Mouse (Mus musculus) kidney, adult 2 months (tissue): ENCODE results near the gene Abcg8. TPM values are rescaled to one million over a fixed set of nuclear protein-coding genes. Genes with fewer than 3 reads are reported as not detected.

ENCODE experiments used
- DNase-seq: peaks from one replicate; pipeline ENCODE4 v3.0.0; 2021
- H3K27ac ChIP-seq: fragments of 200-500 bp; 2 replicates; pipeline ENCODE4 v1.5.1; 2012; ENCODE audit warnings: low read depth, low read length, control low read depth, inconsistent platforms; ENCODE audit not compliant: insufficient read depth
- H3K27me3 ChIP-seq: fragments of 200-500 bp; replicated peaks from 2 replicates; pipeline ENCODE4 v1.6.1; 2012; ENCODE audit warnings: mild to moderate bottlenecking, moderate library complexity, low read length, inconsistent platforms; ENCODE audit not compliant: control insufficient read depth, insufficient read depth
- H3K36me3 ChIP-seq: fragments of 200-500 bp; 2 replicates; pipeline ENCODE4 v1.6.1; 2012; ENCODE audit warnings: mild to moderate bottlenecking, moderate library complexity, low read length, inconsistent platforms; ENCODE audit not compliant: control insufficient read depth, insufficient read depth
- H3K4me1 ChIP-seq: fragments of 200-500 bp; 2 replicates; pipeline ENCODE4 v1.6.1; 2011; ENCODE audit warnings: low read length; ENCODE audit not compliant: control insufficient read depth, insufficient read depth
- H3K4me3 ChIP-seq: fragments of 200-500 bp; 2 replicates; pipeline ENCODE4 v1.5.1; 2011; ENCODE audit warnings: mild to moderate bottlenecking, low read depth, low read length, control low read depth; ENCODE audit not compliant: insufficient read depth
- CTCF ChIP-seq: fragments of 200-500 bp; conservative IDR thresholded peaks from 2 replicates; pipeline ENCODE4 v1.5.1; 2011; ENCODE audit warnings: low read depth, mild to moderate bottlenecking, control low read depth, low read length, moderate library complexity, mixed read lengths; ENCODE audit not compliant: insufficient read depth, insufficient read length
- POLR2A ChIP-seq: fragments of 200-500 bp; IDR thresholded peaks from one replicate; pipeline ENCODE4 v1.6.1; 2011; ENCODE audit warnings: low read depth, low read length, control low read depth
- WGBS: fragments of 180-500 bp; shearing (Covaris S2); methylation state at CpG from one replicate; pipeline ENCODE4 v1.1.7; 2018; 5-methylcytosine and 5-hydroxymethylcytosine counted together
- polyA plus RNA-seq: library from polyadenylated mRNA; depleted of rRNA; stranded (reverse); fragments of >200 nt; gene quantifications from 2 replicates; pipeline ENCODE4 v1.2.3, GENCODE M21; 2012

The Abcg8 gene
- polyA plus RNA-seq, 1 experiment = 0.33 TPM

DNA sequence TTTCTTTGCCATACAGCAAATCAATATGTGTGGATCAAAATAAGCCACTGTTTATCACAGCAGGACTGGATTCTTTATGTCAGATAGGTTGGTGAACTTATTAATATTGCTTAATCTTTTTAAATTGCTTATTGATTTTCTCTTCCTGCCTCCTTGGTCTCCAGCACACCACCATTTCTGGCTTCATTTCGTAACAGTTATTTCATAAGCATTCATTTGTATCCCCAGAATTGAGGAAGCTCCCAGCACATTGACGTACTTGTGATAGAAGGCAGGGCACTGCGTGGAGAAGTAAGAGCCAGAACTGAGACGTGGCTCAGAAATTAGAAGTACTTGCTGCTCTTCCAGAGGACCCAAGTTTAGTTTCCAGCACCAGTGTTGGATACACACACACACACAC is 28.5 kb upstream of the Abcg8 start:
- TF ChIP-seq POLR2A = no peak
- TF ChIP-seq CTCF = no peak
- Histone ChIP-seq H3K4me1 (no peaks in the 10 kb centered on the region), H3K4me3 (no peak overlapping the region), H3K27ac (no peak overlapping the region), H3K27me3 (no peaks in the 10 kb centered on the region), H3K36me3 (no peaks in the 10 kb centered on the region; the same call in none of the 2 replicates)
- DNase-seq = no peak
- WGBS = 91% methylated on average over 4 of the region's 4 CpGs

DNA sequence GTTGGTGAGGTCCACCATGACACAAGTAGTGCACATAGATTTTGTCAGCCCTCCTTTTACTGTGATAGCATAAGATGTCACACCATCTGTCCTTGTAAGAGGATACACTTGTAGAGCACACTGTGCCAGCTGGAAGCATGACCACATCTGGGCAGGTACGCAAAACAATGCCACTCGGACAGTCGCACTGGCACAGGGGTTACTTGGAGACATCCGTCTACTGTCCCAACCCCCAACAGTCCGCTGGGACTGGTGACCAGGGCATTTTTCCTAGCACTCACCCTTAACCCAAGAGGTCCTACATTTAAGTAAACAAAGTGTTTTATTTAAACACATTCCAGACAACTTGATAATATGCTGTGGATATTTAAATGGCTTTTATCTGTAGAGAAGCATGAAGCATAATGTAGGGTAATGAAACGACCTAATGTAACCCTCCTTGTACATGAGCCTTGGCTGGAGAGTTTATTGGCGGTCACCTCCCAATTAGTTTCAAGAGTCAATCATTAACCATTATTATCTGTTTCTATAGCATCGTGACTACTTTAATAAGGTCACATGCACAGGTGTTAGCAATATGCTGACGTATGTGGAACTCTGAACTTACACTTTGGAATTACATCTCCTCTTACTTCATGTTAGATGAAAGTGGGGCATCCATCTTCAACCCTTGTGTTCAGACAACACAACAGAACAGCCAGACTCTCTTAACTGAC is 25.6 kb upstream of the Abcg8 start:
- WGBS = 74% methylated on average over 9 of the region's 9 CpGs
- no peak overlapping the region for H3K27ac ChIP-seq
- TF ChIP-seq POLR2A (no peak), CTCF (no peak)

DNA sequence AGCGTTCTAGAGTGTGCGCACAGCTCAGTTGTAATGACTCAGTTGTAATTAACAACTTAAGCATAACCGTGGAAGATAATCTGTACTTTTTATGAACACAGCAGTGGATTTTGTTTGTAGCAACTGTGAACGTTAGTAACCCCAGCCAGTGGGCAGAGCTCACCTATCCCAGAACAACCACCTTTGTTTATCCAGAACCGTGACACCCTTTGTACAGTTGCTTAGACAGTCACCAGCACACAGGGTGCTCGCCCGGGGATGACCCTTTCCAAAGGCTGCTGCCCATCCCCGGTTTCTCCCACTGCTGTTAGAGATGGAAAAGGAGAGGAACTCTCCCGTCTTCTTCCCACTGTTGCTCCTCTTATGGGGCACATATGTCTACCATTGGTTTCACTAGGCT is 22.6 kb upstream of the Abcg8 start:
- Histone ChIP-seq H3K4me3 (no peak overlapping the region), H3K4me1 (no peaks in the 10 kb centered on the region), H3K27me3 (no peaks in the 10 kb centered on the region), H3K27ac (no peak overlapping the region), H3K36me3 (no peaks in the 10 kb centered on the region; the same call in 1 of the 2 replicates)
- 93% methylated on average over 9 of the region's 9 CpGs for WGBS
- TF ChIP-seq CTCF (no peak), POLR2A (no peak)
- no peak for DNase-seq

More for the DNA sequence above, 25.6 kb upstream of the Abcg8 start:
- no peaks in the 10 kb centered on the region for H3K27me3 ChIP-seq
- no peak overlapping the region for H3K4me3 ChIP-seq
- no peak for DNase-seq
- H3K4me1 ChIP-seq = no peaks in the 10 kb centered on the region
- H3K36me3 ChIP-seq = no peaks in the 10 kb centered on the region; the same call in 1 of the 2 replicates

GRCm38 (mm10) chr17:84656205-84656604 is 19.9 kb upstream of the Abcg8 start:
- no peak for DNase-seq
- Histone ChIP-seq H3K36me3 (no peaks in the 10 kb centered on the region), H3K27me3 (no peaks in the 10 kb centered on the region), H3K4me1 (no peaks in the 10 kb centered on the region), H3K4me3 (no peak overlapping the region), H3K27ac (no peak overlapping the region)
- WGBS = 66% methylated on average over 5 of the region's 5 CpGs
- TF ChIP-seq POLR2A (no peak), CTCF (no peak)

GRCm38 (mm10) chr17:84656653-84657421 is 19.3 kb upstream of the Abcg8 start:
- no peak for DNase-seq
- no peak overlapping the region for H3K4me3 ChIP-seq
- no peaks in the 10 kb centered on the region for H3K27me3 ChIP-seq
- H3K27ac ChIP-seq = no peak overlapping the region
- no peaks in the 10 kb centered on the region for H3K36me3 ChIP-seq
- 53% methylated on average over 19 of the region's 19 CpGs for WGBS
- H3K4me1 ChIP-seq = no peaks in the 10 kb centered on the region
- TF ChIP-seq CTCF (no peak), POLR2A (no peak)

DNA sequence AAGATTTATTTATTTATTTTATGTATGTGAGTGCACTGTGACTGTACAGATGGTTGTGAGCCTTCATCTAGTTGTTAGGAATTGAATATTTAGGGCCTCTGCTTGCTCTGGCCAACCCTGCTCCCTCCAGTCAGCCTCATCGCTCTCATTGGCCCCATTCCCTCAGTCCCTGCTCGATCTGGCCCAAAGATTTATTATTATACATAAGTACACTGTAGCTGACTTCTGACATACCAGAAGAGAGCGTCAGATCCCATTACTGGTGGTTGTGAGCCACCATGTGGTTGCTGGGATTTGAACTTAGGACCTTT is 18.7 kb upstream of the Abcg8 start:
- Histone ChIP-seq H3K36me3 (no peaks in the 10 kb centered on the region), H3K27ac (no peak overlapping the region), H3K27me3 (no peaks in the 10 kb centered on the region), H3K4me1 (no peaks in the 10 kb centered on the region), H3K4me3 (no peak overlapping the region)
- WGBS = 52% methylated on average over 3 of the region's 3 CpGs
- no peak for TF ChIP-seq CTCF
- no peak for TF ChIP-seq POLR2A
- DNase-seq = no peak

- Histone ChIP-seq H3K4me3 (no peak overlapping the region), H3K36me3 (no peaks in the 10 kb centered on the region), H3K4me1 (no peaks in the 10 kb centered on the region), H3K27ac (no peak overlapping the region), H3K27me3 (no peaks in the 10 kb centered on the region)
- WGBS = 65% methylated on average over 7 of the region's 7 CpGs
- no peak for TF ChIP-seq POLR2A
- TF ChIP-seq CTCF = no peak
- no peak for DNase-seq
Measured at GRCm38 (mm10) chr17:84657782-84658181, 18.3 kb upstream of the Abcg8 start.
